Mouse (Mus musculus) hindbrain, embryonic 12.5 days (tissue): ENCODE data around the gene Gosr1. TPM values are rescaled to one million over a fixed set of nuclear protein-coding genes. Genes with fewer than 3 reads are reported as not detected.

Experiments used
- ATAC-seq: fragments of 200-750 bp; cut with Nextera tagmentation; 2 replicates; pipeline ENCODE4 v1.8.0; 2017; ENCODE audit warnings: moderate TSS enrichment; ENCODE audit not compliant: low FRiP score
- H3K27ac ChIP-seq: fragments of 300-500 bp; sonication (generic); 2 replicates; pipeline ENCODE4 v1.5.1; 2016; ENCODE audit warnings: mild to moderate bottlenecking
- H3K27me3 ChIP-seq: fragments of 300-500 bp; sonication (generic); 2 replicates; pipeline ENCODE4 v1.6.1; 2016; ENCODE audit warnings: mild to moderate bottlenecking
- H3K36me3 ChIP-seq: fragments of 300-500 bp; sonication (generic); 2 replicates; pipeline ENCODE4 v1.6.1; 2016; ENCODE audit warnings: mild to moderate bottlenecking
- H3K4me1 ChIP-seq: fragments of 300-500 bp; sonication (generic); 2 replicates; pipeline ENCODE4 v1.6.1; 2016
- H3K4me2 ChIP-seq: fragments of 300-500 bp; sonication (generic); replicated peaks from 2 replicates; pipeline ENCODE4 v1.6.1; 2016; ENCODE audit warnings: mild to moderate bottlenecking
- H3K4me3 ChIP-seq: fragments of 300-500 bp; sonication (generic); 2 replicates; pipeline ENCODE4 v1.5.1; 2016; ENCODE audit warnings: mild to moderate bottlenecking
- H3K9ac ChIP-seq: fragments of 300-500 bp; sonication (generic); 2 replicates; pipeline ENCODE4 v1.6.1; 2016; ENCODE audit warnings: mild to moderate bottlenecking, moderate library complexity
- H3K9me3 ChIP-seq: fragments of 300-500 bp; sonication (generic); replicated peaks from 2 replicates; pipeline ENCODE4 v1.6.1; 2016; ENCODE audit warnings: mild to moderate bottlenecking
- WGBS: fragments of 180-500 bp; shearing (Covaris S2); methylation state at CpG from one replicate; pipeline ENCODE4 v1.1.7; 2016; 5-methylcytosine and 5-hydroxymethylcytosine counted together
- polyA plus RNA-seq: library from polyadenylated mRNA; unstranded; fragments of >200 nt; fragmentation: Nextera tagmentation; extraction: Ambion mirVana; gene quantifications from 2 replicates; pipeline ENCODE4 v1.2.1, GENCODE M21; 2016

Gene Gosr1
- polyA plus RNA-seq, 1 experiment from 2014 or later: 29.5 TPM

DNA sequence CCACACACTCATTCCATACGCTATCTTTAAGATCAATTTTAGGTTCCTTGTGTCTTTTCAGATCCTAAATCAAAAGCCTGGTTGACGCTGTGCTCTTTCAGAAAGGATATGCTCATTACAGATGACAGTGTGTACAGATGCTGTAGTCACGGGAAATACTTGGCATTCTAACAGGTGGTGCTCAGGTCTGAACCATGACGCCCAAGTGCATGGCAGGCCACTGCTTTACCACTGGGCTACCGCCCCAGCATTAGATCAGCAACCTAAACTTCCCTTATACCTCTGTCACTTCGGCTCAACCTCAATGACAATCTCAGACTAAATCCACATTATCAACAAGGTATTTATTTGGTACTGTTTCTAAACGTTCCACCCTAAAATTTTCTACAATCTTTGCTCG lies 12.2 kb upstream of the Gosr1 start:
- no peak overlapping the region for H3K4me3 ChIP-seq
- H3K27me3 ChIP-seq: no peaks in the 10 kb centered on the region
- H3K27ac ChIP-seq: no peak overlapping the region
- no peak overlapping the region for H3K9ac ChIP-seq
- H3K4me1 ChIP-seq: no peaks in the 10 kb centered on the region
- H3K36me3 ChIP-seq: peaks cover 10% of the 10 kb centered on the region; the same call in 1 of the 2 replicates
- ATAC-seq: no peak
- no peak overlapping the region for H3K4me2 ChIP-seq
- no peaks in the 10 kb centered on the region for H3K9me3 ChIP-seq
- WGBS: 83% methylated on average over 8 of the region's 8 CpGs

DNA sequence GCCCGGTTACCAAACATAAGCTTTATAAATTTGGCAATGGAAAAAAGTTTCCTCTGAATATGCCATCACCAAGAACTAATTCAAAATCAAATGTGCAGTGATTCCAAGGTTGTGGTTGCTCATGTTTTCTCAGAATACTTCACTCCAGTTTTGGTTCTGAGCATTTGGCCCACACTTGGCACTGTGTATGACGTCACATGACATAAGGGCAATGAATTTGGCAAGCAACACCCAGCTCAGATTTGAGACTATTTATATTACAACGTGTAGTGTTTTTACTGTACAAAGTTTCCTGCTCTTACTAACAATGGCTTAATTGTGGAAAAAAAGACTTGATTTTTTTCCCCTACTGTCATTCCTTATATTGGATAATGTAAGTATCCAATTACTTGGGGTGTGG lies 10.4 kb upstream of the Gosr1 start:
- H3K4me1 ChIP-seq: no peaks in the 10 kb centered on the region
- no peaks in the 10 kb centered on the region for H3K27me3 ChIP-seq
- ATAC-seq: no peak
- H3K27ac ChIP-seq: no peak overlapping the region
- H3K4me2 ChIP-seq: no peak overlapping the region
- no peaks in the 10 kb centered on the region for H3K36me3 ChIP-seq
- H3K9me3 ChIP-seq: no peaks in the 10 kb centered on the region
- 78% methylated on average over 3 of the region's 3 CpGs for WGBS
- no peak overlapping the region for H3K4me3 ChIP-seq
- no peak overlapping the region for H3K9ac ChIP-seq

DNA sequence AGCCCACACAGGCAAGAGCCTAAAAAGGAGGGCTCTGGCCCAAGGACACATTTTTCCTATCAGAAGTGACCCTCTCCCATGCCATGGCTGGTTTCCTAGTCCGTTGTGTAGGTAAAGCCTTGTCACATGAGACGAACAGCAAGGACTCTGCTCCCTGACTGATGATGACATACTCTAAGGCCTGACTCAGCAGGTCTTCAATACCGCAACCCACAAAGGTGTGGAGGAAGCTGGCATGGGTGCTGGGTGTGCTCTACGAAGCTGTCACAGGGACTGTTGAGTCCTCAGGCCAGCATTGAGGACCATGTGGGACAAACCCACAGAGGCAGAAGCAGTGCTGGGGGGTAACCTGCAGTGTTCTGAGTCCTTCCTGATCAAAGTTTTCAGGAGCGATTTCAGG lies 7.2 kb upstream of the Gosr1 start:
- H3K4me2 ChIP-seq: no peak overlapping the region

DNA sequence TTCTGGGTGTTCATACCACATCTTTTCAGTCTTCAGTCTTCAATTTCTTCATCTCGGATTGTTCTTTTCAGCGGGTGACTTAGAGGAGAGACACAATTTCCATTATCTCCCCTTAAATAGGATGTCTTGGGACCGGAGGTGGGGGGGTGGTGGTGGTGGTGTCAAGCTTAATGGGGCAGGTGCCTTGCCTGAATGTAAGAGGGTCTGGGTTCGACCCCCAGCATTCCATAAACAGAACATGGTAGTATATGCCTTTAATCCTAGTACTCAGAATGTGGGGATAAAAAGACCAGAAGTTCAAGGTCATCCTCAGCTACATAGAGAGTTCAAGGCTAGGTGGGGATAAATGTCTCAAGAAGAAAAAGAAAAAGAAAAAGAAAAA lies 353 bp upstream of the Gosr1 start:
- ATAC-seq: peak; percentile 52
- 12% methylated on average over 4 of the region's 4 CpGs for WGBS
- Histone ChIP-seq H3K4me1 (no peaks in the 10 kb centered on the region), H3K27me3 (no peaks in the 10 kb centered on the region), H3K4me3 (peak overlapping the region; percentile 88), H3K4me2 (peak overlapping the region; percentile 68), H3K36me3 (peaks cover 19% of the 10 kb centered on the region), H3K27ac (no peak overlapping the region; the same call in 1 of the 2 replicates), H3K9ac (no peak overlapping the region; the same call in 1 of the 2 replicates), H3K9me3 (no peaks in the 10 kb centered on the region)

More for the DNA sequence above, 7.2 kb upstream of the Gosr1 start:
- Histone ChIP-seq H3K9ac (no peak overlapping the region), H3K9me3 (no peaks in the 10 kb centered on the region), H3K36me3 (no peaks in the 10 kb centered on the region), H3K4me3 (no peak overlapping the region), H3K27me3 (no peaks in the 10 kb centered on the region), H3K27ac (no peak overlapping the region), H3K4me1 (no peaks in the 10 kb centered on the region)
- 91% methylated on average over 5 of the region's 5 CpGs for WGBS
- ATAC-seq: no peak

DNA sequence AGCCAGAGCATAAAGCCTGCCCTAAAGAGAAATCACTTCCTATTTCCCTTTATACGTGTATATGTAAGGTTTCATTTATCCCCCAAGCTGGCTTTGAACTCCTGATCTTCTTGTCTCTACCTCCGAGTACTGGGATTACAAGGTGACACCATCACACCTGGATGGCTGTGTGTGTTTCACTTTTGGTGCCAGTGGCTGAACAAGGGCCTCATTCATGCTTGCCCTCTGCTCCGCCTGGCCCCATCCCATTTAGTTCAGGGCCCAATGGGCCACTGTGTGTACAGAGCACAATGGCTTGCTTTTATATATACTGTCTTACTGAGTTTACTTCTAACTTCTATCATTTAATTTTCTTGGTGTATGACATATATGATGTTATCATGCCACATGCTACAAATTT lies 11.1 kb downstream of the Gosr1 start:
- Histone ChIP-seq H3K9me3 (no peaks in the 10 kb centered on the region), H3K27ac (no peak overlapping the region), H3K9ac (no peak overlapping the region), H3K27me3 (no peaks in the 10 kb centered on the region), H3K36me3 (peaks cover 75% of the 10 kb centered on the region), H3K4me3 (no peak overlapping the region), H3K4me2 (no peak overlapping the region), H3K4me1 (no peaks in the 10 kb centered on the region)
- ATAC-seq: no peak
- WGBS: 86% methylated on average over 3 of the region's 3 CpGs

DNA sequence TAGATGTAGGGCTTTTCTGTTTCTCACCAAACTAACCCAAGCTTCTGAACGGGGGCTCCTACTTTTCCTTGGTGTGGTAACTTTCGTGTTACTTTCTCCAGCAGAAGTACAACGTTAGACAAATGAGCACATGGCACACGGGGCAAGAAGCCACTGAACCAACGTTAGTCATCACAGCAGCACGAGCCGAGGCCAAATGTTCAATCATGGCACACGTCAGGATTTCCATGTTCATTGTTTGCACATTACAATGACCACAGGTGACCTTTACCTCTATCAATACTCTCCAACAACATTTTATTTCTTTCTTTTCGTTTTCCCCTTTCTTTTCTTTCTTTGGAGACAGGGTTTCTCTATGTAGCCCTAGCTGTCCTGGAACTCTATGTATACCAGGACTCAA lies 14.6 kb downstream of the Gosr1 start:
- no peak for ATAC-seq

DNA sequence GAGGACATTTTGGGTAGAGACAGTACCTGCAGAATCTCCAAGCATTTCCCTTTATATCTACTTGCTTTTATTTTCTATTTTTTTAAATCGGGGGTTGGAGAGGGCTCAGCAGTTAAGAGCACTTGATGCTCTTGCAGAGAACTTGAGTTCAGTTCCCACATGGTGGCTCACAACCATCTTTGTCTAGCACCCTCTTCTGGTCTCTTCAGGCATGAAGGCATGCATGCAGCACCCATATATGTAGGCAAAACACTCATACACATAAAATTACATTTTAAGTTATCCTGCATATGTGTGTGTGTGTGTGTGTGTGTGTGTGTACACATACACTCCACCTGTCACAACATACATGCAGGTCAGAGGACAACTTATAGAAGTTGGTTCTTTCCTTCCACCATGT lies 17.5 kb downstream of the Gosr1 start:
- ATAC-seq: no peak
- H3K36me3 ChIP-seq: peaks cover 74% of the 10 kb centered on the region
- no peak overlapping the region for H3K27ac ChIP-seq
- H3K27me3 ChIP-seq: no peaks in the 10 kb centered on the region
- no peak overlapping the region for H3K9ac ChIP-seq
- H3K9me3 ChIP-seq: no peaks in the 10 kb centered on the region
- 94% methylated on average over 1 of the region's 1 CpGs for WGBS
- H3K4me3 ChIP-seq: no peak overlapping the region
- H3K4me1 ChIP-seq: no peaks in the 10 kb centered on the region
- no peak overlapping the region for H3K4me2 ChIP-seq

More for the DNA sequence above, 14.6 kb downstream of the Gosr1 start:
- Histone ChIP-seq H3K27ac (no peak overlapping the region), H3K4me2 (no peak overlapping the region), H3K9me3 (no peaks in the 10 kb centered on the region), H3K4me3 (no peak overlapping the region), H3K36me3 (peaks cover 79% of the 10 kb centered on the region), H3K27me3 (no peaks in the 10 kb centered on the region), H3K9ac (no peak overlapping the region), H3K4me1 (no peaks in the 10 kb centered on the region)
- WGBS: 92% methylated on average over 9 of the region's 9 CpGs

DNA sequence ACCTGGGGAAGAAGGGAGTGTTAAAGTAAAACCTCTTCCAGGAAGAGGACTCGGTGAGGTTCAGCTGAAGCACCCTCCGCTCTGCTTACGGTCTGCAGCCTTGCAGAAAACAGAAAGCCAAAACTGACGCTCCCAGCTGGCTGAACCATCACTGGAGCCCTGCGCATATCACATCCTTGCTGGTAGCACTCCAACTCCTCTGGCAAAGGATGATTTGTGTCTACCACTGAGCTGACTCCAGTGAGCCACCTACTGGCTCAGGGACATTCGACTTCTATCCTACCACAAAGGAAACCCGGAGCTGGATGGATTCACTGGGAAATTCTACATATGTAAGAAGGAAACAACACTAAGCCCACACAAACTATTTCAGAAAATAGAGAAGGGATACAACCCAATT lies 18.8 kb downstream of the Gosr1 start:
- Histone ChIP-seq H3K4me2 (no peak overlapping the region), H3K9me3 (no peaks in the 10 kb centered on the region), H3K27me3 (no peaks in the 10 kb centered on the region), H3K9ac (no peak overlapping the region), H3K4me3 (no peak overlapping the region), H3K27ac (no peak overlapping the region), H3K4me1 (no peaks in the 10 kb centered on the region), H3K36me3 (peaks cover 60% of the 10 kb centered on the region)
- WGBS: 81% methylated on average over 7 of the region's 7 CpGs
- ATAC-seq: no peak

DNA sequence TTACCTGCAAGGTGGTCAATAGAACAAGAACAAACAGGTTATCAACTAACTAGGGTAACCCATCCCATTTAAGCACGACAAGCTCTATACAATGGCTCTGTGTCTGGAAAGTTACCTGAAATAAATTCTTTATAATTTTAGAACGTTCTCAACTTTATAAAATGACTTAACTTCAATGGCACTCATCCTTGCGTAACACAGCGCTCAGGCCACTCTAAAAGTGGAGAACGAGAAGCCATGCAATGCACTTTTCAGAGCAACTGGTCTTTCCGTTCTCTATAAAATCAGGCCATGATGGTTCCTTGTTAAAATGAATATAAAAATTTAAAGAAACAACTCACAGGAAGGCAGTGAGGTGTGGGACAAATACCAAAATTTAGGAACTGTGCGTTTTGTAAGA lies 20.9 kb downstream of the Gosr1 start:
- no peaks in the 10 kb centered on the region for H3K27me3 ChIP-seq
- no peak overlapping the region for H3K4me2 ChIP-seq
- peaks cover 44% of the 10 kb centered on the region for H3K36me3 ChIP-seq
- H3K4me1 ChIP-seq: no peaks in the 10 kb centered on the region
- WGBS: 98% methylated on average over 7 of the region's 7 CpGs
- H3K27ac ChIP-seq: no peak overlapping the region
- ATAC-seq: no peak
- no peak overlapping the region for H3K4me3 ChIP-seq
- H3K9me3 ChIP-seq: no peaks in the 10 kb centered on the region
- no peak overlapping the region for H3K9ac ChIP-seq

DNA sequence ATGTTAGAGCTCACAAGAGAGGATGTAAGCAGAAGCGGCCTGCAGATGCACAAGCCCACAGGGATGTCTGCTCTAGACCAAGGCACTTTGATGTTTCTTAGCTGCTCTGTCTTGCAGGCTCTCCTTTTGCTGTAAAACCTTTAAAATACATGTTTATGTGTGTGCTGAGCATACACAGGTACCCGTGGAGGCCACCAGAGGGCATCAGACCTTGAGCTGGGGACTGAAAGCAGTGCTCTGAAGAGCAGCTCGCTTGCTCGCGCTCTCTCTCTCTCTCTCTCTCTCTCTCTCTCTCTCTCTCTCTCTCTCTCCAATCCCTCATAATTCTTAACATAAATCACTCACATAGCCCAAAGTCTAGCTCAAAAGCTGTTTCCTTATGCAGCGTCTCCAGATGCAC lies 24.3 kb downstream of the Gosr1 start:
- Histone ChIP-seq H3K4me1 (peaks cover 6% of the 10 kb centered on the region; the same call in 1 of the 2 replicates), H3K36me3 (peaks cover 43% of the 10 kb centered on the region), H3K9me3 (no peaks in the 10 kb centered on the region), H3K9ac (no peak overlapping the region), H3K4me2 (no peak overlapping the region), H3K27ac (no peak overlapping the region), H3K4me3 (no peak overlapping the region), H3K27me3 (no peaks in the 10 kb centered on the region)
- ATAC-seq: no peak
- 72% methylated on average over 6 of the region's 6 CpGs for WGBS

DNA sequence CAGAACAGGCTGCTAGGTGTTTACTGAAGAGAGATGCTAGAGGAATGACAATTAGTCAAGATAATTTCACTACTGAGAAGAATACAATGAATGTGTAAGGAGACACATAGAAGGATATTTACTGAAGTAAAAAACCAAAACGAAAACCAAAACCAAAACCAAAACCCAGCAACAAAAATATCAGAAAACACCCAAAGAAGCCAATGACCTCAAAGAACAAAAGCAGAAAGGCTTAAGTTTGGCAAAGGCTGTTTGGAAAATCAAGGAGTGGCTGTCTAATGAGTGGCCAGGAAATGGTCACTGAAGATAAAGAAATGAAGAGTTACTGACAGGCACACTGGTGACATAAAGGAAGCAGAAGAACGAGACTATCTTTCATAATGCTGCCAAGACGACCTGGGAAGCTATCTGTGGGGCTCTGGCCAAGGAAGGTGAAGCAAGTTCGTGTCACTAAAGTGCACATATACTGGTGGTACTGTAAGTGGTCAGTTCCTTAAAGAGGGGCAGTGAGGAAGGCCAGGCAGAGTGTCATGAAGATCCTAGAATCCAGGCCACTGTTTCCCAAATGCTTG lies 27.5 kb downstream of the Gosr1 start:
- WGBS: 87% methylated on average over 4 of the region's 4 CpGs
- Histone ChIP-seq H3K36me3 (peaks cover 49% of the 10 kb centered on the region), H3K9ac (no peak overlapping the region), H3K27me3 (no peaks in the 10 kb centered on the region), H3K4me1 (peaks cover 6% of the 10 kb centered on the region; the same call in 1 of the 2 replicates), H3K4me2 (no peak overlapping the region), H3K27ac (no peak overlapping the region), H3K9me3 (no peaks in the 10 kb centered on the region), H3K4me3 (no peak overlapping the region)
- no peak for ATAC-seq

DNA sequence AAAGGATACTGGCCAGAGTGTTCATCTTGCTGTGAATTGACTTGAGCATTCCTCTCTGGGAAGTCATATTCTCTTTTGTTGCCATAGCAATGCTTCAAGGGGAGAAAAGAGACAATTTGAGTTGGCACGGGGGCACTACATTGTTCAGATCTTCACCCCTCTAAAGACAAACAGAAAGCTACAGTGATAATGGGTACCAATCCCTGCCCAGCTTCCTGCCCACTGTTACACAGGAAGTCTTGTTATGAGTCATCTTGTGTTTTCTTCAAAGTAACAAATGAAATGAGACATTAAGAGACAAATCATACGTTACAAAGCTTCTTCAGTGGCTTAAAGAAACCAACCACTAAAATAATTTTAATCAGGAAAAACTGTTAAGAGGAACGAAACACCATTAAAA lies 28.8 kb downstream of the Gosr1 start:
- Histone ChIP-seq H3K4me2 (no peak overlapping the region), H3K4me3 (no peak overlapping the region), H3K27ac (no peak overlapping the region), H3K36me3 (peaks cover 62% of the 10 kb centered on the region), H3K27me3 (no peaks in the 10 kb centered on the region), H3K4me1 (peaks cover 6% of the 10 kb centered on the region; the same call in 1 of the 2 replicates), H3K9me3 (no peaks in the 10 kb centered on the region), H3K9ac (no peak overlapping the region)
- ATAC-seq: no peak
- WGBS: 50% methylated on average over 3 of the region's 3 CpGs

DNA sequence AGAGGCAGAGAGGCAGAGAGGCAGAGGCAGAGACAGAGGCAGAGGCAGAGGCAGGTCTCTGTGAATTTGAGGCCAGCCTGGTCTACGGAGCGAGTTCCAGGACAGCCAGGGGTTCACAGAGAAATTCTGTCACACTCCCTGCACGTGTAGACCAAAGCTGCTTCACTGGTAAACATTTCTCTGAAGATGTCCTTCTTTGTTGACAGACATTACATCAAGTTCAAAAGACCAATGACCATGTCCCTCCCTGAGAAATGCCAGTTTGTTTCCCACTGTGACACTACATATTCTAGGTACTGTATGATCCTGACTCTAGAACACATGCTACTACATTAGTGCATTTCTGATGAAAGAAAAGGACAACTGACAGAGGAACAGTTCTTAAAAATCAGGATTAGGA lies 32.7 kb downstream of the Gosr1 start:
- H3K36me3 ChIP-seq: peaks cover 64% of the 10 kb centered on the region
- no peak overlapping the region for H3K4me2 ChIP-seq
- no peak overlapping the region for H3K4me3 ChIP-seq
- peaks cover 6% of the 10 kb centered on the region; the same call in 1 of the 2 replicates for H3K4me1 ChIP-seq
- WGBS: 89% methylated on average over 3 of the region's 3 CpGs
- H3K9me3 ChIP-seq: no peaks in the 10 kb centered on the region
- no peak for ATAC-seq
- no peak overlapping the region for H3K9ac ChIP-seq
- no peak overlapping the region for H3K27ac ChIP-seq
- H3K27me3 ChIP-seq: no peaks in the 10 kb centered on the region
